Mouse (Mus musculus) MEL (cell line): ENCODE measurements at regions not wholly inside any gene's neighbourhood (a gene's known extent, or its start where the extent isn't known, plus 50 kb on each side); places are given as distances from the start of the nearest gene placed in this dataset.

ENCODE experiments used
- POLR2A ChIP-seq, 2 experiments: IDR thresholded peaks; 2 replicates each; pipeline ENCODE4 v1.6.1; 2011 to 2012; ENCODE audit warnings: low read length in 2 of 2, mild to moderate bottlenecking in 2 of 2, control low read depth in 1 of 2, improper control_type of control experiment in 1 of 2, low read depth in 1 of 2, moderate library complexity in 1 of 2; ENCODE audit not compliant: control insufficient read depth in 1 of 2, insufficient read depth in 1 of 2, poor library complexity in 1 of 2
- UBTF ChIP-seq: IDR thresholded peaks from 2 replicates; pipeline ENCODE4 v1.6.1; 2012; ENCODE audit warnings: low read depth, mild to moderate bottlenecking, inconsistent platforms, low read length, improper control_type of control experiment, moderate library complexity, borderline replicate concordance; ENCODE audit not compliant: insufficient read depth

- no peak for TF ChIP-seq UBTF
- TF ChIP-seq POLR2A (IDR thresholded peaks at IDR 0.05; ENCODE audit: control insufficient read depth in 1 of 2, insufficient read depth in 1 of 2, low read depth in 1 of 2, low read length in 2 of 2, poor library complexity in 1 of 2) = no peak
These were observed 449.1 kb upstream of the Htr2c start for GRCm38 (mm10) chrX:146513261-146513660.
